Mouse (Mus musculus) adrenal gland, postnatal 25 days (tissue): ENCODE measurements around the gene Golt1a. TPM values are rescaled to one million over a fixed set of nuclear protein-coding genes. Genes with fewer than 3 reads are reported as not detected.

ENCODE experiments used
- total RNA-seq: library from RNA; stranded (reverse); gene quantifications from 2 replicates; pipeline ENCODE4 v1.2.3, GENCODE M21; 2021

Gene Golt1a
- total RNA-seq, 1 experiment from 2014 or later, result 0.43 TPM

Other genes with a start within 250 kb of the Golt1a start
- 82.5 and 88.1 TPM in 2 replicates for gene Ppp1r15b, start 178.7 kb upstream of the Golt1a start, total RNA-seq
- gene Plekha6, start 145.6 kb upstream of the Golt1a start, total RNA-seq, result 13.5 and 18.4 TPM in 2 replicates
- not detected in 2 replicates for gene Kiss1, start 12.1 kb downstream of the Golt1a start, total RNA-seq
- 3.9 and 6.0 TPM in 2 replicates for gene Ren1, start 40.7 kb downstream of the Golt1a start, total RNA-seq
- 5.9 and 6.3 TPM in 2 replicates for gene Etnk2, start 53.8 kb downstream of the Golt1a start, total RNA-seq
- gene Sox13, start 114.6 kb downstream of the Golt1a start, total RNA-seq, result 20.0 and 21.3 TPM in 2 replicates